Mouse (Mus musculus) gastrocnemius, postnatal 10 days (tissue): ENCODE measurements around the gene Pbp2. TPM values are rescaled to one million over a fixed set of nuclear protein-coding genes. Genes with fewer than 3 reads are reported as not detected.

ENCODE experiments used
- DNase-seq: peaks from one replicate; pipeline ENCODE4 v3.0.0; 2021; ENCODE audit warnings: mixed read lengths
- long read RNA-seq, 2 experiments: library from polyadenylated mRNA; stranded (forward); transcript quantifications; one replicate each; pipeline ENCODE4 v2.0.0; 2021
- total RNA-seq, 2 experiments: library from RNA; stranded (reverse); gene quantifications; 2 replicates each; pipeline ENCODE4 v1.2.3; 2021

Gene Pbp2
- not detected for total RNA-seq
- long read RNA-seq, experiment 1 = 0 reads
- long read RNA-seq, experiment 2 = 0 reads

DNA sequence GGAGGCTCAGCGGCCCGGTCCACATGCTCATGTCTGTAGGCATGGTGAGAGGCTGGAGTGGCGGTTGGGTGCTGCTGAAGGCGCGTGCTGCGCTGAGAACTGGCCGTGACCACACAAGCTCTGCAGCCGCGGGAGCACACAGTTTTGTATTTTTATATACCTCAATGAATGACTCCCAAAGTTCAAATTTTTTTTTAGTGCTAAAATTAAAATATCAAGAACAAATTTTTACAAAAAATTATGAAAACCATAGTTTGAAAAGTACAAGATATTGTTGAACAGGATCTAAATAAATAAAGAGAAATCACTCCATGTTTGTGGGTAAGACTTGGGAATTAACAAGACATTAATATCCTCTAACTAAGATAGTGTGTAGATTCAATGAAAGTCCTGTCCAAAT, at the start of gene Pbp2:
Gene Pbp2, minus strand, starts transcription at position 101 of the 400 bp plus-strand sequence.
- DNase-seq = no peak

DNA sequence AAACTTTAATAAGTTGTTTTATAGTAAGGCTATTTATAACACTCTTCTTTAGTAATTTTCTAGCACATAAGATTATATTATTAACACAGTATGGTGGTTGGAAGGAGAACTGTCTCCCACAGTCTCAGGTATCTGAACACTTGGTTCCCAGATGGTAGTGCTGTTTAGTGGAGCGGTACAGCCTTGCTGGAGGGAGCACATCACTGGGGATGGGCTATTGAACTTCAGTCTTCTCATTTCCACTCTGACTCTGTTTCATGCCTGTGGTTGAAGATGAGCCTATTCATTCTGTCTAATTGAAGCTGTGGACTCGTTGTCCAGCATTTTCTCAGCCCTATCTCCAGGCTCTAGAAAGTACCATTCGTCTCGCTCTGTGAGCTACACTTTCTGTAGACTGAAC, 44.7 kb upstream of the Pbp2 start:
- DNase-seq = no peak

GRCm38 (mm10) chr6:135352537-135352936, 42.3 kb upstream of the Pbp2 start:
- DNase-seq = no peak

- DNase-seq = peak; percentile 54
Measured at GRCm38 (mm10) chr6:135351638-135352302, 41.6 kb upstream of the Pbp2 start.

DNA sequence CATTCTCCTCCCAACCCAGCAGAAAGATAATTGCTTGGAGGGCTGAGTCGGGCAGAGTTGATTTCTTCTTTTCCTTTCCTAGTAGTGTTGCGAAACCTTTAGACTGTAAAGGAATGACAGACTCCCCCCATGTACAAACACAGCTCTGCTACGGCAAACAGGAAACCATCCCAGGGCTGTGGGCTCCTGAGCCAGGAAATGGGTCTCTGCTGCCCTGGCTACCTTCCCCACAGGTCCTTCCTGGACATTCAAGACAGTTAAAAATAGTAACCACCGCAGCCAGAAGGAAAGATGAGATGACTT, 30.8 kb upstream of the Pbp2 start:
- no peak for DNase-seq

DNA sequence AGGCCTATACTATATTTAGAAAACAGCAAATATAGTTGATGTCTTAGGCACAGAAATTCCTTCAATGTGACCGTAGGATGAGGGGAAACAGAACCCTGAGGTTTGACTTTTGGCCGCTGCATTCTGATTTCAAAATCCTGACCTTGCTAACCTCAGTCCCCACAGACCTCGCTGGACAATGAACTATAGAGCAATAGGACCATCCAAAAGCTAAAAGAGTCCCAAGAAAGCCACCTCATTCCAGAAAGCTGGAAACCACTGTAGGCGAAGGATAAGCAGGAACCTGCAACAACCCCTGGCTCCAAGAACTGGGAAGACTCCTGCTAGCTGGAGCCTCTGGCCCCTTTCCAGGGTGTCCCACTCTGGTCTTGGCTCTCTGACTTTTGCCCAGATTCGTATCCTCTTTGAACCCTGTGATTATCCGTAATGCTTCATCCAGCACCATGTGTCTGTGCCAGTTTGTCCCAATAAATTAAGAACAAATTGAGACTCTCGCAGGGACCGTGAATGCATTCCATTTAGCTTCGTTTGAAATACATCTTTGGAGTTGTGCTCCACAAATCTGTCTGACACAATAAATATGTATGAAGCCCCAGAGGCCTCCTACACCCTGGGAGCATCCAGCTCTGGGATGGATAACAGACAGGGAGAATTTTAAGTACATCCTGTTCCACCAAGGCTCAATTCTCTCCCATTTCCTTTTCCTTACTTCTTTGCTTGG, 30.3 kb upstream of the Pbp2 start:
- DNase-seq = peak; percentile 57

DNA sequence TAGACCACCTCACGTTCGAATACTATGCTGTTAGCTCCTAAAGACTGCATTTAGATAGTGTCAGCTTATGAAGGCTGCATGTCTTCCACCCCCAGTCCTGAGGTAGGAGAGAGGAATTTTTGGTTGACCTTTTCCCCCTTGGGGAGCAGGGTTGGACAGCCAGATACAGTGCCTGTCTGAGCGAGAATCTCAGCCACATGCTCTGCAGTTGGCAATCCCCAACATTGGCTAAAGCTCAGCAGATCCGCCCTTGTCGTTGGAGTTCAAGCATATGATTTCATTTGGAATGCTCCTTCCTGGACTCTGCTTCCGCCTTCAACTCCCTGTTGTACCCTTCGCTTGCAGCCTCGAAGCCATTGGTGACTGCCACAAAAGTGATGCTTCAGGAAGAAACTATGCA, 26.2 kb upstream of the Pbp2 start:
- DNase-seq = no peak

DNA sequence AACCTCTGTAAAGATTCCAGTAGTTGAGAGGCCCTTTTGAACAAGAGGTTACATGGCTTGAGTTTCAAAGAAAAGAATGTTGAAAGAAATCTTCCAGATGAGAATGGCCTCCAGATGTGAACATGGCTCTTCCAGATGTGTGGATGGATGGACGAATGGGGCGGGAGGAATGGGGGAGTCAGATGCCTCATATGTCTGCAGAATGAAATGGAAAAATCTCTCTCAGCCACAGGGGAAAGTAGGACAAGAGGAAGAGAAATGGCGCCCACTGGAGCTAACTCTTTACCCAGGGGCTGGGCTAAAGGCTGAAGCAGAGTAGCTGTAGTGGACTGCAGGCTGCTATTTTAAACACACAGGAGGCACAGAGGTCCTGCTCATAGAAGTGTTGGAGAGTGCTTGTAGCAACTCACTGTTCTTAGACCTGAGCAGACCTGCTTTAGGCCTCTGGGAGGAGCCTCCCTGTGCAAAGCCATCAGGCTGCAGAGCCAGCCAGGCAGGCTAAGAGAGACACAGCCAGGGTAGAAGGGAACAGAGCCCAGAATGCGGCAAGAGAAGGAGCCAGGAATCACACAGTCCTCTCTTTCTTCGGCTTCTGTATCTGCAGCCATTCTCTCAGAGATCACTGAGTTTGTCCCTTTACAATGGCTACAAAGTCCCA, 23.9 kb upstream of the Pbp2 start:
- peak; percentile 54 for DNase-seq

- peak; percentile 23 for DNase-seq
Measured at GRCm38 (mm10) chr6:135332737-135333281, 22.6 kb upstream of the Pbp2 start.

- DNase-seq = no peak
Measured at GRCm38 (mm10) chr6:135331916-135332315, 21.7 kb upstream of the Pbp2 start.

DNA sequence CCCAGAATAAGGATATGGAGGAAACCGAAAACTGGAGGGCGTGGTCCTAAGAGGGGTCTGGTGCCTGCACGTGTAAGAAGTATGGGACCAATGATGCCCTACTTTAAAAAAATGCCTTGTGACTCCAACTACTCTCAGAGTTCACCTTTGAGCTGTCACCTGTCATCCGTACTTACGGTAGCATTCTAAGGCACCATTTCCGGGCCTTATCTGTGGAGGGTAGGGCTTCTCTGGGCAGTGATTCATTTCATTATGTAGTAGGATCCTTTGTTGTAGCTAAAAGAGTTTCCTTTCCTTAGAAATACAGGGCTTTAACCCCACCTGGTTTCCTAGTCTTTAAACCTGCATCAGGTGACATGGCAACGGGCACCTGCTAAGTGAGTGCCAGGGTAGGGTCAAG, 16.6 kb upstream of the Pbp2 start:
- DNase-seq = no peak

DNA sequence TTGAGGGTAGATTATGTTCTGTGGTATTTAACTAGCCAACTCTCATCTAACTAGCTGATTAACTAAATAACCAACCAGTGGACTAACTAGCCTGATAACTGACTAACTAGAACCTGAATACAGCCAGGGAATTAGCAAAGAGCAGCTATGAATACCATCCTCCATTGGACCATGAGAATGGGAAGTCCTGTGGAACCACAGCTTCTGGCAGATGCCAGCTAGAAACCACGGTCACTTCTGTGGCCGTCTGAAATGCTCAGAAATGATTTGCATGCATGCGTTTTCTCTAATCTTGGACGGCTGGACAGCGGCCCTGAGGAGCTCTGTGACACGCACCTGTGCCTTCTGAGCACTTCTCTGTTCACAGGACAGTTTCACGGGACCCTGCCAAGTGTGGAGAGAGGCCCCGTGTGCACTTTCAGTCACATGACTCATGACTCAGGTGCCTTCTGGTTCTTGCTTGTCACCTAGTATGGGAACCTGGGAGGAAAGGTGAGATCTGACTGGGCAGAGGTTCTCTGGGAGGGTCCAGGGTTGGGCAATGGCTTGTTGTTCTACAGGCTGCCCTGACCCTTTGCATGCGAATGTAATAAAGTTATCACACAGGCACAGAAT, 14.6 kb upstream of the Pbp2 start:
- DNase-seq = no peak

DNA sequence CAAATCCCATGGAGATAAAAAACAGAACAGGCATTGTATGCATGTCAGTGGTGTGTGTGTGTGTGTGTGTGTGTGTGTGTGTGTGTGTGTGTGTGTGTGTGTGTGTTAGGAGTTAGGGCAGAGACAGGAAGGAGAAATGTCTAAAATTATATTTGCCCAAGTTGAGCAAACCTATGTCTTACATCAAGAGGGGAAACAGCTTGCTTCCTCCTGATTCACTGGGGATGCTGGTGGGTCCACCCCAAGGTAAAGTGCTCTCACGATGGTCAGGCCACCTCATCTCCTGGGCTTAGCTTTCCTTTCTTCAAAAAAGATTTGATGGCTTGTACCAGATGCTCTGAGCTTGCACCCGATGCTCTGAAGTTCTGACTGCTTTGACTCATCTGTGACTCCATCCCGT, 13.9 kb upstream of the Pbp2 start:
- DNase-seq = no peak

DNA sequence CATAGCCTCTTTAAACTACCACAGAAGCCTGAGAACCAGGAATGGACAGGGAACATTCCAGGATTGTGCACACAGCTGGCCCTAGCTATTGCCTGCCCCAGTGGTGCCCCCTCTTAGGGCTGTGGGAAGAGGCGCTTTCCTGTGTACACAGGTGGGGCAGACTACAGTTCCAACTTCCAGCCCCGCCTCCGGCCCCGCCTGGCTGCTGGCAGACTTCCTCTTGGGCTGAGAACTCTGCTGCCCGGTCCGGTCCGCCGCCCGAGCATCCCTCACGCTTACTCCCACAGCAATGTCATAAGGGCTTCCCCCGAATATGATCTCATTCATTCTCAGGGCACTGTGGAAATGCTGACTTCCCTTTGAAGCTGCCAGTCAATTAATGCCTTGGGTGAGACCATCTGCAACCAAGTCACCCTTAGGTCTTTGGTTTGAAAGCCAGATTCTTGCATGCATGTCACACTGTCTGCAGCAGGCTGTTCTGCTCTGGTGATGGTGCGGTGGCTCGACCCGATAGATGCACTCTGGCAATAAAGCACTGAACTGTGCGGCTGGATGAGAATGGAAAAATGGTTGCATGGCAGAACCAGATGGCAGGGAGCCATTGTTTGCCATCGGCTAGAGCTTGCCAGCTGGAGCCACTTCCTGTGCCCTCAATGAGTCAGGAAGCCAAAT, 13.2 kb upstream of the Pbp2 start:
- peak; percentile 45 for DNase-seq

GRCm38 (mm10) chr6:135322749-135323148, 12.5 kb upstream of the Pbp2 start:
- DNase-seq = no peak

GRCm38 (mm10) chr6:135319431-135319933, 9.3 kb upstream of the Pbp2 start:
- DNase-seq = no peak

DNA sequence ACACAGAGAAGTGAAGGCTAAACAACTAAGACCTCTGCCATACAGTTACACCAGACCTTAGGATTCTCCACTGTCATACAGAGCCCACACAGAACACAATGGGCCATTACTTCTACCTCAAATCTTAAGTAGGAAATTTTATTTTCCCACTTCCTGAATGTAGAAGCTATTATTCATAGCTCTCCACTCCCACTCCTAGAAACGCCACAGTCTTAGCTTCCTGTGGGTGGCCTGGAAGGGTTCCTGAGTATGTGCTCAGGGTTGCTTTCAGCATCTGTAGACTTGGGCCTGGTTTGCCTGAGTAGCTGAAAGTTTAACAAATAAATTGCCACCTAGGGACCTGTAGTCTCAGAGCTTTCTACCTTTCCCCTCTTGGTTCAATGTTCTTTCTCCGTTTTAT, 5.9 kb upstream of the Pbp2 start:
- no peak for DNase-seq

GRCm38 (mm10) chr6:135313981-135314380, 3.8 kb upstream of the Pbp2 start:
- DNase-seq = peak; percentile 41

DNA sequence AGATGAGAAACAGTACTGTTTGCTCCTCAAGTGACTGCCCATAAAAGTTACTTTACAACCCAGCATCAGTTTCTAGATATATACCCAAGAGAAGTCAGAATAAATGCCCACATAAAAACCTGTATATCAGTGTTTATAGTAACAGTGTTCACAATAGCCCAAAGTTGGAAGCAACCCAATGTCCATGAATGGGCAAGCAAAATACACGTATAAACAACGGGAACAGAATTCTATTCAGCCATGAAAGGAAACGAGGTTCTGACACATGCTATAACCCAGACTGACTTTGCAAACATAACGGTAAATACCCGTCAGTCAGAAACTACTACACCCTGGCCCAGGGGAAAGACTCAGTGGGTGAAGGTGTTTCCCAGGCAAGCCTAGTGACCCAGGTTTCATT, 1.8 kb upstream of the Pbp2 start:
- DNase-seq = no peak

GRCm38 (mm10) chr6:135304576-135305260, 5.5 kb downstream of the Pbp2 start:
- DNase-seq = no peak

DNA sequence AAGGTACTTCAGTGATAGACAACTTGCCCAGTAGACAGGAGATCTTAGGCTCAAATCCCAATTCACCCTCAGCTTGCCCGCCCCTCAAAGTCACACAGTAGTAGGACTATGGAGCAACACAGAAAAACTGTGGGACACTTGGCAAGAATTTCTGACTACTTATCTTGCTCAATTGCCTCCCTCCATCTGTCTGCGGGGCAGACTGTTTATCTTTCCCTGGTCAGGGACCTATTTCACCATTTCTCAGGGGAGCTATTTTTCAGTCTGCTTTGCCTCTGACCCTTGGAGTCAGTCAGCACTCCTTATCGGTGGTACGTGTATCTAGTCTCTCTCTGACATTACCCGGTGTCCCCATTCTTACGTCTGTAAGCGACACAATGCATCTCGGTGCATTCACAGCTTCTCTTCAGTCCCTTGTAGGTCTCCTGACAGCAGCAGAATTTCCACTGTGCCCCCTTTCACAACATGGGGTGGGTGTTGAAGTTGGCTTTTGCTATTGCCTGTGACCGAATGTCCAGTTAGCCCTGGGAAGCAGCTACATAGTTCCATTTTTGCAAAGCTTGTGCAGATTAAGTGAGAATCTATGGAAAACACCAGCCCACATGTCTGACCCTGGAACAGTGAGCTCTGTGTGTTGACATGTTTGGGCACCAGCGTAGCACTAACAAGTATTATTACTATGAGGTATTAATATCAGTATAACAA, 7.6 kb downstream of the Pbp2 start:
- no peak for DNase-seq
